Mouse (Mus musculus) hindbrain, embryonic 11.5 days (tissue): ENCODE results near the gene Nobox. TPM values are rescaled to one million over a fixed set of nuclear protein-coding genes. Genes with fewer than 3 reads are reported as not detected.

ENCODE experiments used
- ATAC-seq: fragments of 200-750 bp; cut with Nextera tagmentation; 2 replicates; pipeline ENCODE4 v1.8.0; 2017; ENCODE audit warnings: mild to moderate bottlenecking, moderate TSS enrichment, moderate library complexity; ENCODE audit not compliant: low FRiP score
- DNase-seq: peaks from one replicate; pipeline ENCODE4 v3.0.0-alpha.2; 2015; ENCODE audit warnings: low spot score
- H3K27ac ChIP-seq: fragments of 300-500 bp; sonication (generic); 2 replicates; pipeline ENCODE4 v1.5.1; 2014; ENCODE audit warnings: mild to moderate bottlenecking, low read depth, low read length
- H3K27me3 ChIP-seq: fragments of 300-500 bp; sonication (generic); 2 replicates; pipeline ENCODE4 v1.6.1; 2014; ENCODE audit warnings: mild to moderate bottlenecking, low read length, moderate library complexity, mixed read lengths; ENCODE audit not compliant: control insufficient read depth, insufficient read depth
- H3K36me3 ChIP-seq: fragments of 300-500 bp; sonication (generic); 2 replicates; pipeline ENCODE4 v1.6.1; 2014; ENCODE audit warnings: mild to moderate bottlenecking, low read length, moderate library complexity, mixed read lengths; ENCODE audit not compliant: control insufficient read depth, insufficient read depth
- H3K4me1 ChIP-seq: fragments of 300-500 bp; sonication (generic); replicated peaks from 2 replicates; pipeline ENCODE4 v1.6.1; 2014; ENCODE audit warnings: low read length, mixed read lengths; ENCODE audit not compliant: control insufficient read depth, insufficient read depth
- H3K4me2 ChIP-seq: fragments of 300-500 bp; sonication (generic); replicated peaks from 2 replicates; pipeline ENCODE4 v1.6.1; 2014; ENCODE audit warnings: mild to moderate bottlenecking, low read depth, low read length
- H3K4me3 ChIP-seq: fragments of 300-500 bp; sonication (generic); 2 replicates; pipeline ENCODE4 v1.5.1; 2014; ENCODE audit warnings: low read depth, low read length
- H3K9ac ChIP-seq: fragments of 300-500 bp; sonication (generic); 2 replicates; pipeline ENCODE4 v1.6.1; 2014; ENCODE audit warnings: low read depth, low read length
- H3K9me3 ChIP-seq: fragments of 300-500 bp; sonication (generic); 2 replicates; pipeline ENCODE4 v1.6.1; 2016; ENCODE audit warnings: low read length; ENCODE audit not compliant: control insufficient read depth
- WGBS: fragments of 180-500 bp; shearing (Covaris S2); extraction: QIAGEN DNeasy Blood & Tissue Kit; methylation state at CpG from one replicate; pipeline ENCODE4 v1.1.7; 2014; 5-methylcytosine and 5-hydroxymethylcytosine counted together
- polyA plus RNA-seq: library from polyadenylated mRNA; unstranded; fragments of >200 nt; fragmentation: Nextera tagmentation; extraction: Ambion mirVana; gene quantifications from 2 replicates; pipeline ENCODE4 v1.2.1, GENCODE M21; 2014

The Nobox gene
- polyA plus RNA-seq, 1 experiment from 2014 or later, result not detected

DNA sequence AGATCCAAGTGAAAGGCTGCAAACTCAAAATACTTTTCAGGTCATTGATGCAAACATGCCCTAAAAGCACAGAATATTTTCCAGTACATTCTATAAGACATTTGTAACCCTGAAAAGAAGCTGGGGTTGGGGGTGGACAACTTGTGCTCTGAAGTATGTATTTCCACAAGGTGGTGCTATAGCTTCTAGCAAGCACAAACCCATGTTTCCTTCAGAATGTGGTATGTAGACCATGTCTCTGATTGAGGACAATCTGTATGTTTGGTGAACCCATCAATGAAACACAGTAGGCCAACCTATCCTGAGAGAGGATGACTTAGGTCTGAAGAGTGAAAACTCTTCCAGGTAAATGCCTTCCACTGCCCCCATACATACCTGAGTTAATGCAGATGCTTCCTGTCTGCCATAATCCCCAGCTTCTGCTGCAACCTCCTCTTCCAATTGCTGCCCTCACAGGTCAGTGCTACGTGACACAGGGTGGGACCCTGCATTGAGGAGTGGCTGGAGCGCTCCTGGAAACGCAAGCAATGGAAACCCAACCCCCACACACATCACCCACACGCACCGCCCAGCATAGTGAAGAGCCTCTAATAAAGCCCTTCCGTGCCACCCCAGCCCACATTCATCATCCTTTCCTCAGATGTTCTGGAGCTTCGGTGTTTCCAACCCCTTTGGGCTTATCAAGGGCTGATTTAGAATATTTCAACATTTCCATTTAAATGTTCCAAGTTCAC, 55.0 kb downstream of the Nobox start:
- 0 out of 2 replicates have a peak, but pooled peaks have one; percentile 54 for ATAC-seq
- Histone ChIP-seq H3K4me1 (no peaks in the 10 kb centered on the region), H3K9ac (no peak overlapping the region), H3K9me3 (no peaks in the 10 kb centered on the region), H3K36me3 (no peaks in the 10 kb centered on the region), H3K4me2 (no peak overlapping the region), H3K27ac (no peak overlapping the region), H3K27me3 (no peaks in the 10 kb centered on the region), H3K4me3 (no peak overlapping the region)
- DNase-seq, result peak; percentile 18
- WGBS, result 58% methylated on average over 7 of the region's 7 CpGs

Other genes starting within 250 kb of the Nobox start
- gene Olfr441, start 203.2 kb downstream of the Nobox start, polyA plus RNA-seq, result not detected in 2 replicates
- not detected in 2 replicates for gene Olfr237-ps1, start 163.0 kb downstream of the Nobox start, polyA plus RNA-seq
- not detected in 2 replicates for gene Olfr437, start 146.3 kb downstream of the Nobox start, polyA plus RNA-seq
- gene Olfr13, start 137.4 kb downstream of the Nobox start, polyA plus RNA-seq, result not detected in 2 replicates
- gene Olfr435, start 112.4 kb downstream of the Nobox start, polyA plus RNA-seq, result not detected in 2 replicates
- gene Olfr434, start 96.5 kb downstream of the Nobox start, polyA plus RNA-seq, result not detected in 2 replicates
- gene Olfr47, start 78.0 kb downstream of the Nobox start, polyA plus RNA-seq, result not detected in 2 replicates
- gene Arhgef5, start 44.0 kb downstream of the Nobox start, polyA plus RNA-seq, result 3.6 and 4.3 TPM in 2 replicates